Mouse (Mus musculus): ENCODE data around the gene Slc6a18. TPM values are rescaled to one million over a fixed set of nuclear protein-coding genes. Genes with fewer than 3 reads are reported as not detected.

Gene Slc6a18
- polyA plus RNA-seq, 1 experiment from 2014 or later: not detected

DNA sequence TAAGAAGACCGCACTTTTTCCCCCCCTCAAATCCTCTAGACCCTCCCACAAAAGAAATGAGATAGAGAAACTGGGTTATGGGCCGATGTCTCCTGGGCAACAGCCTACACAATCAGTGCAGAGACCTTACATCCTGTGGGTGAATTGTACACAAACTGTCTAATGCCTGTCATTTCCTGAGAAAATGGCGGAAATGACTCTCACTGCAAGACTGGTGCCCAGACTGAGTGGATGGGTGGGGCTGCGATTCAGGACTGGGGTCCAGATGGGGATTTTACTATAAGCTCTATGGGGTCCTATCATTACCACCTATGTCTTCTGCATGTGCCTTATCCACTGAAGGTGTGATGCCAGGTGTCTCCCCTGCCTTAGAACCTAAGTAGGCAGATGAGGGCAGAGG, 25.0 kb upstream of the Slc6a18 start:
- H3K36me3 ChIP-seq (replicated peaks): no peaks in the 10 kb centered on the region
- no peaks in the 10 kb centered on the region for H3K4me1 ChIP-seq
- 89% methylated on average over 4 of the region's 4 CpGs for WGBS
- no peaks in the 10 kb centered on the region for H3K27me3 ChIP-seq (replicated peaks; ENCODE audit: low read depth, poor library complexity, severe bottlenecking)
- H3K4me3 ChIP-seq: no peak overlapping the region
- no peak for DNase-seq (ENCODE audit: low spot score)
- H3K27ac ChIP-seq (replicated peaks): no peak overlapping the region
- no peaks in the 10 kb centered on the region for H3K9me3 ChIP-seq

DNA sequence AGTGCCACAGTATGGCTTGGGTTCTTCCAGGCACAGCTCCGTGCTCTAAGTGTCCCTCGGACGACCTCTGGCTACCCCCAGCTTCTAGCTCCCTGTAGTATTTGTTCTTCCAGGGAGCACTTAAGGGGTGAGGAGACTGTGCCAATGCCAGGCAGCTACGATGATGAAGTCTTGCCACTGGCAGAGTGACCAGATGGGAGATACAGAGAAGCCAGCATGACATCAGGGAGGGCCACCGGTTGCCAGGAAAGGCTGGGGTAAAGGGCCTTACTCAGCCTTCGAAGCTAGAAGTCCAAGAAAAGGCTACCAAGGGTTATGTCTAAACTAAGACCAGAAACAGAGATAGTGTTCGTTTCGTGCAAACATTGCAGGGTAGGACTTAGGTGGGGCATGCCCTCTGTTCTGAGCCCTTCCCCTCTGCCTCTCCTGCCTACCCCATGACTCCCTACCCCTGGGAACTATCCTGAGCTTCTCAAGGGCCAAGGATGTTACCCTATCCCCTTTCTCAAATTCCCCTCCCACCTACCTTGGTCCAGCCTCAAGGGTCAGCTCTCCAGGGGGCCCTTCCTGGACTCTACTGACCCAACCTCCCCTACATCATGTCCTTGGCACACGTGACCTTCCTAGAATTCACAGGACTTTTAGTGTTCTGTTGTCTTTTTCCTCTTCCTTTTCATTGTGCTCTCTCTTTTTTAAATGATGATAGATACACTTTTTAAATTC, 23.5 kb upstream of the Slc6a18 start:
- Histone ChIP-seq H3K4me1 (no peaks in the 10 kb centered on the region), H3K27ac (replicated peaks) (no peak overlapping the region), H3K9me3 (no peaks in the 10 kb centered on the region), H3K27me3 (replicated peaks; ENCODE audit: low read depth, poor library complexity, severe bottlenecking) (no peaks in the 10 kb centered on the region), H3K36me3 (replicated peaks) (no peaks in the 10 kb centered on the region), H3K4me3 (no peak overlapping the region)
- no peak for DNase-seq (ENCODE audit: low spot score)
- 84% methylated on average over 9 of the region's 9 CpGs for WGBS

DNA sequence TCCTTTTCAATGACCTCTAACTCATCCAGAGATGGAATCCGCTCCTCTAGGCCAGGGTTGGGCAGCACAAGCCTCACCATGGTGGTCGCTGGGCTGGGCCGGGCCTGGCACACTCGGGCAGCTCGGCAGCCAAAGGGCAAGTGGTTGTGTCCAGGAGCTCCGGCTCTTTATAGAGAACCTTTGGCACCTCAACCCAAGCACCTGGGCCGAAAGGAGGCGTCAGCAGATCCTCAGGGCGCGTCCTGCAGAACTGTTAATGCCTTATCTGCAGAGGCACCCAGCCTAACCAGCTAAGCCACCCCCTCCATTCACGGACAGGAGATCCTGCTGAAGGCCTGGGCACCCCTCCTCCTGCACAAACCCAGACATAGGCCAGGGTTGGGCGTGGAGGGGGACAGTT, 22.7 kb upstream of the Slc6a18 start:
- no peak for DNase-seq (ENCODE audit: low spot score)
- 90% methylated on average over 12 of the region's 12 CpGs for WGBS
- Histone ChIP-seq H3K4me1 (no peaks in the 10 kb centered on the region), H3K27ac (replicated peaks) (no peak overlapping the region), H3K9me3 (no peaks in the 10 kb centered on the region), H3K27me3 (replicated peaks; ENCODE audit: low read depth, poor library complexity, severe bottlenecking) (no peaks in the 10 kb centered on the region), H3K36me3 (replicated peaks) (no peaks in the 10 kb centered on the region), H3K4me3 (no peak overlapping the region)

DNA sequence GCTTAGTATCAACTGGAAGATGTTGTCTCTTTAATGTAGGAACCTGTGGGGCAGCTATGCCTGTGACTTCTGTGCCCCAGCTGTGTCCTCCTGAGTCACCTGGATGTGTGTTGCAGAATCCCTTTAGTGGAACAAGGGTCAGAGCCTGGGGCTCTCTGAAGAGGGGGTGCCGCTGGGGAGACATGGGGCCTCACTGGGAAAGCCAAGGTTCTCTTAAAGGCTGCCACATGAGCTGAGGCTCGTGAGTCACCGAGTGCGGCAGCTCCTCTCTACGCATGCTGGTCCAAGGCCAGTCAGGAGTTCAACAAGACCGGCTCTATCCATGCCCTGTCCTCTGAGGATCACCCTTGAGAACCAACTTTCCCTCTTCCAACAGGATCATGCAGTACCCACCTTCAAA, 21.9 kb upstream of the Slc6a18 start:
- WGBS: 91% methylated on average over 6 of the region's 6 CpGs
- Histone ChIP-seq H3K4me3 (no peak overlapping the region), H3K27me3 (replicated peaks; ENCODE audit: low read depth, poor library complexity, severe bottlenecking) (no peaks in the 10 kb centered on the region), H3K36me3 (replicated peaks) (no peaks in the 10 kb centered on the region), H3K9me3 (no peaks in the 10 kb centered on the region), H3K4me1 (no peaks in the 10 kb centered on the region), H3K27ac (replicated peaks) (no peak overlapping the region)
- DNase-seq (ENCODE audit: low spot score): no peak

DNA sequence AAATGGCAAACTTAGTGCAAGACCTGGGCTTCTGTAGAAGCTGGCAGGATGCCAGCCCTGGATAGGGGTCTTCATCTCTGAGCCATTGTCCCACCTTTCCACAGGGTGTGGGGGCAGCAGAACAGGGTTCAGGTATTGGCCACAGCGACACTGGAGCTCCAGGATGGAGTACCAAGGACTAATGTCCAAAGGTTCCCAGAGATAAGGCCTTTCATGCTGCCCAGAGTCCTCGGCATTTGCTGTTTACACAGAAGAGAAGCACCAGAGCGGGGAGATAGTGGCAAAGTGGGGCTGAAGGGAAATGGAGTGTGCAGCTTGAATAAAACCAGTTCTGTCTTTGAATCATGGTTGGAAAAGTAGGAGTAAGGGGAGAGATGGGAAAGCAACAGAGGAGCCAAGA, 18.7 kb upstream of the Slc6a18 start:
- no peak for DNase-seq (ENCODE audit: low spot score)
- 86% methylated on average over 3 of the region's 3 CpGs for WGBS
- Histone ChIP-seq H3K9me3 (no peaks in the 10 kb centered on the region), H3K27ac (replicated peaks) (no peak overlapping the region), H3K4me3 (no peak overlapping the region), H3K27me3 (replicated peaks; ENCODE audit: low read depth, poor library complexity, severe bottlenecking) (no peaks in the 10 kb centered on the region), H3K36me3 (replicated peaks) (no peaks in the 10 kb centered on the region), H3K4me1 (no peaks in the 10 kb centered on the region)

DNA sequence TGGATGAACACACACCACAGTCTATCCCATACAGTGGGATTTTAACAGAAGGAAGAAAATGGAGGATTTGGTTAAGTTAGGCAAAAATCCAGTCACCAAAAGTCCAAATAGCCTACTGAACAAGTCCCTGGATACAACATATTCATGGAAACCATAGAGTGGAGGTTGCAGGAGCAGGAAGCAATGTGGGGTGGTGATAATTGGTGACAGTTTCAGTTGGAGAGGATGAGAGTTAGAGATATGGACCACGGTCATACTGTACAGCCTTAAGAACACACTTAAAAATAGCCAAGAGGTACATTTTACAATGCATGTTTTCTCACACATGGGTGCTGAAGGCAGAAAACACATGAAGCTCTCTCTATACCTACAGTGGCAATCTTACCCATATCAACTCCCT, 17.1 kb upstream of the Slc6a18 start:
- Histone ChIP-seq H3K9me3 (no peaks in the 10 kb centered on the region), H3K27me3 (replicated peaks; ENCODE audit: low read depth, poor library complexity, severe bottlenecking) (no peaks in the 10 kb centered on the region), H3K36me3 (replicated peaks) (no peaks in the 10 kb centered on the region), H3K27ac (replicated peaks) (no peak overlapping the region), H3K4me1 (no peaks in the 10 kb centered on the region), H3K4me3 (no peak overlapping the region)
- 89% methylated on average over 1 of the region's 1 CpGs for WGBS
- no peak for DNase-seq (ENCODE audit: low spot score)

DNA sequence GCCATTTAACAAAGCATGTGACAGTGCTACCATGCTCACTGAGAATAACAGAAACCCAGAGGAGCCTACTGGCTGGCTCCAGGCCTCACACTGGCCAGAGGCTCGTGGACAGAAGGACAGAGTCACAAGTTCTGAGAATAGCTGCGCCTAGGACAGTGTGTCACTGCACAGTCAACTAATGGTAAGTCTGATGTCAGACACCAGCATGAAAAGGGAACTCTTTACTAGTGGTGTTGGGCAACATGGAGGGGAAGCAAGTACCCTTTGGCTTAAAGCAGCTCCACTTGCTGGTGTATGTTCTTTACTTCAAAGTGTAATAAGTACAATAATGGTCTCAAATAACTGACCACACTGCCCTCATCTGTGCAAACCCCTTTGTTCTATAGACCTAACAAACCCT, 15.5 kb upstream of the Slc6a18 start:
- no peak for DNase-seq (ENCODE audit: low spot score)
- no peak overlapping the region for H3K4me3 ChIP-seq
- H3K27ac ChIP-seq (replicated peaks): no peak overlapping the region
- H3K9me3 ChIP-seq: no peaks in the 10 kb centered on the region
- no peaks in the 10 kb centered on the region for H3K27me3 ChIP-seq (replicated peaks; ENCODE audit: low read depth, poor library complexity, severe bottlenecking)
- H3K36me3 ChIP-seq (replicated peaks): no peaks in the 10 kb centered on the region
- H3K4me1 ChIP-seq: no peaks in the 10 kb centered on the region
- WGBS: 68% methylated on average over 2 of the region's 2 CpGs

DNA sequence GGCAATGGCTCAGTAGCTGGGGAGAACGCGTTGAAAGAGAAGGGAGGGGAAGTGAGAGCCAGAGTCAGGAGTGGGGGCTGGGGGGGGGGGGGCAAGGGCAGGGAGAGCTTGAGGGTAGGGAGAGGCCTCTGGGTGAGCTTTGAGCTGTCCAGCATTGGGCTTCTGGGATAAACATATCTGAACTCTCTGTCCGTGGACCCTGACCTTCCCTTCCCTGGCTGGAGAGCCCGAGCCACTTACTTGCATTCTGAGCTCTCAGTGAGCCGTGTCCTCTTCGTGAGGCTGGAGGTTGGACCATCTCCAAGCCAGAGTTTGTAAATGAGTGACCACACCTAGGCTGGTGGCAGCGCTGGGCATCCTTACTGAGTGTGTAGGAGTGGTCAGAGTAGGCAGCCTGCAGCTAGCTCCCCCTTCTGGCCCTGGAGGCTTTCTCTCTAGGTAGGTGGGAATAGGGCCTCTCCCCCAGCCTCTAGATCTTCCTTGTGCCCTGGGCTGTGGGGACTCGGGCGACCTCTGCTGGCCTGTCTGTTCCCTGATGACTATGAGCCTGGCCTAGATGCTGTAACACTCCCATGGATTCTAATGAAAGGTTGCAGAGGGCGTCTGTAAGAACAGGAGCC, 14.5 kb upstream of the Slc6a18 start:
- Histone ChIP-seq H3K9me3 (no peaks in the 10 kb centered on the region), H3K27ac (replicated peaks) (no peak overlapping the region), H3K4me3 (no peak overlapping the region), H3K36me3 (replicated peaks) (no peaks in the 10 kb centered on the region), H3K4me1 (no peaks in the 10 kb centered on the region), H3K27me3 (replicated peaks; ENCODE audit: low read depth, poor library complexity, severe bottlenecking) (no peaks in the 10 kb centered on the region)
- 36% methylated on average over 10 of the region's 10 CpGs for WGBS
- peak; percentile 79 for DNase-seq (ENCODE audit: low spot score)

DNA sequence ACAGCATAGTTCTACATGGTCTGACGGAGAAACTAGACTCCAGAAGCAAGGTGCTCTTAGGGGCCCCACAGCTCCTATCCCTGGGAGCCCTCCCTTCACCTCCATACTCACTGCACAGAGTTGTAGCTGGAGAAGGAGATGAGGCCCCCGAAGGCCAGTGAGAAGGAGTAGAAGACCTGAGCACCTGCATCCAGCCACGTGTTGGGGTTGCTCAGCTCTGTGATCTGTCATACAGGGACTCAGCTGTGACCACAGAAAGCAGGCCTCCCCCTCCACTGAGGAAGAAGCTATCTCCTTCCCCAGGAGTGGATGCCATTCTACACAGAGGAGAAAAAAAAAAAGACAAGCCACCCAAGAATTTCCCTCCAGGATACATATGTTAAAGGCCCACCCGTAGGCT, 11.1 kb upstream of the Slc6a18 start:
- WGBS: 86% methylated on average over 4 of the region's 4 CpGs
- DNase-seq (ENCODE audit: low spot score): no peak

DNA sequence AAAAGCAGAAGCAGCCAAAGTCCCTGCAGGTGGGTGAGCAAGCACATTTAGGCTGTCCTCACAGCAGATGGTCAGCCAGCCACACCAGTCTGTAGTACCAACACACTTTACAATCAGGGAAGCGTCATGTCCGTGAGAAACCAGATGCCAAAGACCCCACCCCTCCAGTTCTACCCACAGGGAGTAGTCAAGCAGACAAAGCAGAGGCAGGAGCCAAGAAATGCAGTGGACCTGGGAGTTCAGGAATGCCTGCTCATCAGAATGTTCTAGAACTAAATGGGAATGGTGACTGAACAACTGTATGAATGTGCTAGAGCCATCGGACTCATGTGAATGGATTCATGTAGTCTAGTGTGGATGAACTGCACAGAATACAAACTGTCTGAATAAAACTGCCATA, 9.8 kb upstream of the Slc6a18 start:
- DNase-seq (ENCODE audit: low spot score): no peak
- no peak overlapping the region for H3K4me3 ChIP-seq
- H3K27me3 ChIP-seq (replicated peaks; ENCODE audit: low read depth, poor library complexity, severe bottlenecking): no peaks in the 10 kb centered on the region
- H3K27ac ChIP-seq (replicated peaks): no peak overlapping the region
- no peaks in the 10 kb centered on the region for H3K36me3 ChIP-seq (replicated peaks)
- WGBS: 76% methylated on average over 3 of the region's 3 CpGs
- no peaks in the 10 kb centered on the region for H3K9me3 ChIP-seq
- H3K4me1 ChIP-seq: no peaks in the 10 kb centered on the region

More for the DNA sequence above, 11.1 kb upstream of the Slc6a18 start:
- Histone ChIP-seq H3K27ac (replicated peaks) (no peak overlapping the region), H3K27me3 (replicated peaks; ENCODE audit: low read depth, poor library complexity, severe bottlenecking) (no peaks in the 10 kb centered on the region), H3K4me1 (no peaks in the 10 kb centered on the region), H3K9me3 (no peaks in the 10 kb centered on the region), H3K4me3 (no peak overlapping the region), H3K36me3 (replicated peaks) (no peaks in the 10 kb centered on the region)

DNA sequence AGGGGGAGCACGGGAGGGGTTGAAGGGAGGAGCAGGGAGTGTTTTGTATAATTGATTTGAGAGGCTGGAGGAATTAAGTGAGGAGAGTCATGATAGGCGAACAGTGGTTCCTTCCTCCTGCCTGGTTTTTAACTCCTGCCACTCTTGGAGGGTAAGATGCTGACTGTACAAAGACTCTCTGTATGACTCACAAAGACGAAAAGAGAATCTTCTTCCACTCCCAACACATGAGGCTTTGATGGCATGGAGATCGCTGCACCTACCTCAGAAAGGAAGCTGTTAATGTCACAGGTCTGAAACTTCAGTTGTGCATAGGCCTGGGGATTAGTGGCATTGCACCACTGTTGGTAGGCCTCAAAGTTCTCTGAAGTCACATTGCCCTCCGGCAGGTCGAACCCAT, 7.7 kb upstream of the Slc6a18 start:
- no peak for DNase-seq (ENCODE audit: low spot score)
- 83% methylated on average over 6 of the region's 6 CpGs for WGBS
- no peaks in the 10 kb centered on the region for H3K9me3 ChIP-seq
- no peak overlapping the region for H3K27ac ChIP-seq (replicated peaks)
- no peaks in the 10 kb centered on the region for H3K27me3 ChIP-seq (replicated peaks; ENCODE audit: low read depth, poor library complexity, severe bottlenecking)
- no peaks in the 10 kb centered on the region for H3K36me3 ChIP-seq (replicated peaks)
- no peak overlapping the region for H3K4me3 ChIP-seq
- no peaks in the 10 kb centered on the region for H3K4me1 ChIP-seq

DNA sequence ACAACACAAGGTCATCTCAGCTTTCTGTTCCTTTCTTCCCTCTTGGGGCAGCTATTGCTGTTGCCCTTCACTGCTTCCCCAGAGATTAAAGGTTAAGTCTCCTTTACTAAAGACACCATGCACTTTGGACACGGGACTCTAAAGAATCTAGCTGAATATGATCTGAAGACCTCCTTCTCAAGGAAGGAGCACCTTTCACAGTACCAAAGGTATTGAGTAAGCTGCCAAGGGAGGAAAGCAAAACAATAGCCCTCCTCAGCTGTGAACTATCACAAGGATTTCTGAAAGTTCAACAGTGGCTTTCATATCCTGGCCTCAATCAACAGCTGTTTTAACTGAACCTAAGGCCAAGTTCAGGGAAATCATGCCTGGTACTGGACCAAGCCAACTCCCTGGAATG, 6.6 kb upstream of the Slc6a18 start:
- H3K4me1 ChIP-seq: no peaks in the 10 kb centered on the region

DNA sequence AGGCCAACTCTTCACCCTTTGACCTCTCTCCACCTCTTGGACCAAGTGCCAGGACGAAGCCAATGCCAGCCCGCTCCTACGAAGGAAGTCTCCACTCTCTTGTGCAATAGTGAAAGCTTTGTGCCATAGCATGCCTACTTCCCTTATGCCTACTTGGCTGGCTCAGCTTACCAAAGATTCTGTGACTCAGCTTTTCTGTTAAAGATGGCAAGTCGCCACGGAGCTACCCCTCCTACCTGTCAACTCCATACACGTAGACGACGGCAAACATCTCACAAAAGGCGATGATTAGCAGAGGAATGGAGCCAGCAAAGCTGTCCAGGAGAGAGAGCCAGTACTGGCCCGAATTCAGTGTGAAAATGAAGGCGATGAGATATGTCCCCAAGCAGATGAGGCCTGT, 5.9 kb upstream of the Slc6a18 start:
- Histone ChIP-seq H3K27me3 (replicated peaks; ENCODE audit: low read depth, poor library complexity, severe bottlenecking) (no peaks in the 10 kb centered on the region), H3K9me3 (no peaks in the 10 kb centered on the region), H3K27ac (replicated peaks) (no peak overlapping the region), H3K36me3 (replicated peaks) (no peaks in the 10 kb centered on the region), H3K4me1 (no peaks in the 10 kb centered on the region), H3K4me3 (no peak overlapping the region)
- WGBS: 89% methylated on average over 11 of the region's 11 CpGs
- DNase-seq (ENCODE audit: low spot score): no peak

More for the DNA sequence above, 6.6 kb upstream of the Slc6a18 start:
- WGBS: 72% methylated on average over 1 of the region's 1 CpGs
- H3K27ac ChIP-seq (replicated peaks): no peak overlapping the region
- no peaks in the 10 kb centered on the region for H3K36me3 ChIP-seq (replicated peaks)
- H3K9me3 ChIP-seq: no peaks in the 10 kb centered on the region
- no peak overlapping the region for H3K4me3 ChIP-seq
- H3K27me3 ChIP-seq (replicated peaks; ENCODE audit: low read depth, poor library complexity, severe bottlenecking): no peaks in the 10 kb centered on the region
- DNase-seq (ENCODE audit: low spot score): no peak

Measured in embryonic facial prominence, embryonic 10.5 days (tissue).